Mouse (Mus musculus) bone marrow macrophage, adult 2 months (primary cell): ENCODE data around the gene Ephb2.

ENCODE experiments used
- CTCF ChIP-seq: IDR thresholded peaks from 2 replicates; pipeline ENCODE4 v1.5.1; 2012; ENCODE audit warnings: low read depth, mild to moderate bottlenecking, low read length, moderate library complexity
- POLR2A ChIP-seq: IDR thresholded peaks from 2 replicates; pipeline ENCODE4 v1.6.1; 2012; ENCODE audit warnings: mild to moderate bottlenecking, low read depth, low read length, borderline replicate concordance

DNA sequence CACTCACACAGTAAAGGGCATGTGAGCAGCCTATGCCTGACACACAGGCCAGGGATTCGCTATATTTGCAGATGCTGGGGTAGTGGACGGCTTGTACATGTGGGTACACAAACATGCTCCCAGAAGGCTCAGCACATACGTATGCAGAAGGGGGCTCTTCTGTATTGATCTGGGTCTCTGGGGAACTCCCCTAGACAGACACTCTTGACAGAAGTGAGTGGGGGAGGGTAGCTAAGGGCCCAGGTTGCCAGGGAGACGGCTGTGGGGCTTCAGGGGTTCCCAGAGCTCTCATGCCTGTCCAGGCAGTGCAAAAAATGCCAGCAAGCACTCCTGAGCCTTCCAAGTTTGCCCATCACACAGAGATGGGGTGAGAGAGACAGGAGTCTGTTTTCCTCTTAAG lies 78.7 kb downstream of the Ephb2 start:
- TF ChIP-seq CTCF (no peak), POLR2A (no peak)
